Mouse (Mus musculus): Measurements from ENCODE around the gene Fgf9.

Fgf9 gene

DNA sequence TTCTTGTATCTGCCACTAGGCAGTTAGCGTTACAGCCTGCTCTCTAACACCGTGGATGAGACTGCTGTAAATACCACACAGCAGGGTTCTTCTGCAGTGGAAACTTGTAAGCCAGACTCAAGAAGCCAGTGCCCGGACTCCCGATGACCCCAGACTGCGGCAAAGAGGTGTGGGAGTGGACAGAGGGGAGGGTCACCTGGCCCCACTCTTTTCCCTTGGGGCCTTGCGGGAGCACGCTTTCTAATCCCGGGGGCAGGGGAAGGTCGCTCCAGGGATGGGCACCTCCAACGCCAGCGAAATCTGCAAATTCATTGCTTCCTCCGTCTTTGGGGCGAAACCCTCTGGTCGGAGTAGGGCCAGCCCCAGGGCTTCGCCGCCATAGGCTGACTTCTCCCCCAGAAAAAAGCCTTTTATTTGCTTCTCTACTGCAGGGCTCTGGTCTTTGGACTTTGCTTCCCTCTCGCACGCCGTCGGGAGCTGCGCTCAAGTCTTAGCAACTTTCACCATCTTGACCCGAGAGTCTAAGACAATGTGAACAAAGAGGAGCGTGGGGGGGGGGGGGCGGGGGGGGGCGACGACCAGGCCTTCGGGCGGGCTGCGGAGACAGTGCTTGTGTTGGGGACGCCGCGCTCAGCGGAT lies at the start of gene Fgf9:
Gene Fgf9, plus strand, starts transcription at position 67 of the 639 bp plus-strand sequence.
- no peak for DNase-seq

DNA sequence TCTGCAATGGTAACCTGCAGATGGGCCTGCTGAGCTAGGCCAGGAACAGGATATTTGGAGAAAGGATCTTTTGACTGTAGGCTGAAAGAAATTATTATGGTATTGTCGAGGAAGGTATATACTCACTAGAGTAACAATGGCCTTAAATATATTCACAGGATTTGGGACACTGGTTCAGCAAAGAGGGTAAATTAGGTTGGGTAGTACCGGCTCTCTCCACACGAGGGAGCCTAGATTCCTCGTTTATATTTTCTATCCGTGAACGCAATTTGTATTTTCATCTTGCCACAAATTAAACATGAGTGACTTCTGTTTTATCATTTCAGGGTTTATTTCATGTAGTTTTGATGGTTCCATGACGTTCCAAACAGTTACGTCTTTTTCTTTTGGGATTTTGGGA lies 35.8 kb upstream of the Fgf9 start:
- DNase-seq: peak; percentile 34

DNA sequence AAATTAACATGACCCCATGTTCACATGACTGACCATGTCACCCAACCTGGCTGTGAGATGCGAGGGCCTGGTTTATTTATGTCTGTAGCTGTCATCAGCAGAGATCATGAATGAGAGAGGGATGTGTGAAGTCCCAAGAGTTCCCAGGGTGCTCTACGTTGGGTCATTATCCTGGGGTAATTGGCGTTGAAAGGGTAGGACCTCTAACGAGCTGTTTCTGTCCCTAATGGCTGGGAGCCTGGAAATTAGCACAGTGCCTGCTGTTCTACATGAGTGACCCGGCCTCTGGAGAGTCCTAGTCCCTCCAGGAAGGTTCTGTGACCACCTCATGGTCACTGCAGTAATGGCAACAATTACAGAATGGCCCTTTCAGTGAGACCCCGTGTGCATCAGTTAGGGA lies 34.2 kb upstream of the Fgf9 start:
- no peak for DNase-seq

DNA sequence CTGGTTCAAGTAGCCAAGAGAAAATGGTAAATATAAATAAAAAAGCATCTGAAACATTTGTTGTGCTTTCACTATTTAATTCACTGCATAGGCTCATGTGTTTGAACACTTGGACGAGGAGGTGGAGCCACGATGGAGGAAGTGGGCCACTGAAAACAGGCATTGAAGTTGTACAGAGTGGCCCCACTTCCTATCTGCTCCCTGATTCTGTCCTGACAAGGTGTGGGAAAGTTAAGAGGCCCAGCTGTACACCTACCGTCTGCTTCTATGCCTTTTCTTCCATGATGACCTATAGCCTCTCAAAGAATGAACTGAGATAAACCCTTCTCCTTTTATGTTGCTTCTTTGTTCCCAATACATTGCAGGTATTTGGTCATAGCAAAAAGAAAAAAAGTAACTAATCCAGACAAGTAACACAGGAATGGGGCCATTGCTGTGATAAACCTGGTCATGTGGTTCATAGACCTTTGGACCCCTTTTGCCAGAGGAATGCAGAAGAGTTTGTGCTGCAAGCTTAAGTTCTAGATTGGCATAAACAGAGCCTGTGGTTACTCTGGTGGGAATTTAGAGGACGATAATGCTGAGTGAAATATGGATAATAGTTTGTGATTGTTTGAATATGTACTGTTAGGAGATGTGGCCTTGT lies 23.6 kb upstream of the Fgf9 start:
- no peak for DNase-seq

DNA sequence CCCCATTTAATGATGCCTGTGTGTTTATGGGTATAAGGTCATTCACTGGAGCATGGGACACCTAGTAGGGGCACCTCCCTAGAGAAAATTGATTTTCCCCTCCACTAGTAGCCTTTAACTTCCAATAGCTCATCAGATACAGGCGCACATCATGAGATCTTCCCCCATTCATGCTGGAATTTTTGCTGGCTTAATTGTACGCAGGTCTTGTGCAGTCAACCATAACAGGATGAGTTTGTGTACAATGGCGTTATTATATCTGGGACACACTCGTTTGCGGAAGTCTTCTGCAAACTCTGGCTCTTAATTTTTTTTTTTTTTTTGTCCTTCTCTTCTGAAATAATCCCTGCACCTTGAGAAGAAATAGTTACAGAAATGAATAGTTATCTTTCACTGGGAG lies 19.7 kb upstream of the Fgf9 start:
- no peak for DNase-seq

DNA sequence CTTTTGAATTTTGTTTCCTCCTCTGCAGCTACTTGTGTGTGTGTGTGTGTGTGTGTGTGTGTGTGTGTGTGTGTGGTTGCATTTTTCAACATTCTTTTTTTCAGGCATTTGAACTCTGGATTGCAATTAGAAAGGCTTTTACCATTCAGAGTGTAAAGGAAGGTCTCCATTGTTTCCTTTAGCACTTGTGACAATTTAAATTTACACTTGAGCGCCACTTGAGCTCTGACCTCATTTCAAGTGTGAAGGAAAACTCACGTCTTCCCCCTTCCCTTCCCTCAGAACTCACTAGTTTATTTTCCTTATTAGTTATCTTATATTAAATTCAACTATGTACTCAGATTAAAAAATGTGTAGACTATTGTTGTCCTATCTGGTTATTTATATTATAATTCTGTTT lies 2.8 kb upstream of the Fgf9 start:
- DNase-seq: no peak

DNA sequence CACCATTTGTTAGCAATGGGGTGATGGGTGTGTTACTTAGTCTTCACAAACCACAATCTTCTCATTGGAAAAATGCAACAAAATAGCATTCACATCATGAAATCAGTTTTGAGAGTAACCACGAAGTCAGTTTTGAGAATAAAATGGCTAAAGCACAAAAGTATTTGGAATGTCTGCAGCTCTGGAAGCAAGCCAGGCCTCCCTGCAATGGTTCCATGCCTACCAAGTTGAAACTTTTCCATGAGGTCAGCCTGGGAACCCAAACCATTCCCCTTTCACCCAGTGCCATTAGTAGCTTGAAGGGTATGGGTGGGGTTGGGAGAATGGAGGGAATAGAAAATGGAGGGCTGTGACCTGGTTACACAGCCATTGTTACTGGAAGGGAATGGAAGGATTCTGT lies 1.7 kb upstream of the Fgf9 start:
- no peak for DNase-seq

DNA sequence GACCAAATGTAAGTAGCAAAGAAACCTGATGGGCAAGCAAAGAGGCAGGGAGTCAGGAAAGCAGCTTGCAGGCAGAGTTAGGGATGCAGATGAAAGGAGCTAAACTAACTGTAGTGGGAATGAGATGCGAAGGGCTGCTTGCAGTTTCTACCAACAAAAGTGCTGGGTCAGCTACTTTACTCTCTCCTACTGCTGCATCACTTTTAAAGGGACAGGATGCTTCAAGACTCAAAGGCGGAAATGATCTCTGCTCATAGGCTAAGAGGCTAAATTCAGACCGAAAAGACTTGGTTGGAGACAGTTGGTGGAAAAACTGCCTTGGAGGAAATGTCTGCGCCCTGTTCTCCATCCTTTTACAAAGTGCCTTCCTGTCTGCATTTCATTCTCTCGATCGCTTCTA lies 420 bp upstream of the Fgf9 start:
- DNase-seq: no peak

DNA sequence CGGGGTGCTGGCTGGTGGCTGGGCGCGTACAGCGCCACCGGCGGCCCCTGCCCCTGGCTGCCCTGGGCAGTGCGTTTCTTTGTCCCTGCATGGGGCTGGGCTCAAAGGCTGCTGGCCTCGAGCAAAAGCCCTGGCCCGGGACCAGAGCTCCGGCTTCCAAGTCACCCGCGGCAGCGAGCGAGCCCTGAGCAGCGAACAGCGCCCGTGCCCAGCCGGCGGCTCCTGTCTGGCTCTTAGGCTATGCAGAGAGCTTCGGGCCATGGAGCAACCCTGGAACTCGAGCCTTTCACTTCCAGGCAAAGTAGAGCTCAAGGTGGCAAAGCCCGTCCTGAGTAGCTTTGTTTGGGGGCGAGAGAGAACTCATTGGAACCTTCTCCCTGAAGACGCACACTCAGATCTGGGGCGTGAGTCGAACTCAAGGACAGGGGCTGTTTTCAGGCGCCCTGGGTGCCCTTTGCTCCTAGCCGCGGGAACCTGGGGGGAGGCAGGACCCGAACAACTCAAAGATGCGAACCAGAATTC lies 834 bp downstream of the Fgf9 start:
- peak; percentile 15 for DNase-seq

DNA sequence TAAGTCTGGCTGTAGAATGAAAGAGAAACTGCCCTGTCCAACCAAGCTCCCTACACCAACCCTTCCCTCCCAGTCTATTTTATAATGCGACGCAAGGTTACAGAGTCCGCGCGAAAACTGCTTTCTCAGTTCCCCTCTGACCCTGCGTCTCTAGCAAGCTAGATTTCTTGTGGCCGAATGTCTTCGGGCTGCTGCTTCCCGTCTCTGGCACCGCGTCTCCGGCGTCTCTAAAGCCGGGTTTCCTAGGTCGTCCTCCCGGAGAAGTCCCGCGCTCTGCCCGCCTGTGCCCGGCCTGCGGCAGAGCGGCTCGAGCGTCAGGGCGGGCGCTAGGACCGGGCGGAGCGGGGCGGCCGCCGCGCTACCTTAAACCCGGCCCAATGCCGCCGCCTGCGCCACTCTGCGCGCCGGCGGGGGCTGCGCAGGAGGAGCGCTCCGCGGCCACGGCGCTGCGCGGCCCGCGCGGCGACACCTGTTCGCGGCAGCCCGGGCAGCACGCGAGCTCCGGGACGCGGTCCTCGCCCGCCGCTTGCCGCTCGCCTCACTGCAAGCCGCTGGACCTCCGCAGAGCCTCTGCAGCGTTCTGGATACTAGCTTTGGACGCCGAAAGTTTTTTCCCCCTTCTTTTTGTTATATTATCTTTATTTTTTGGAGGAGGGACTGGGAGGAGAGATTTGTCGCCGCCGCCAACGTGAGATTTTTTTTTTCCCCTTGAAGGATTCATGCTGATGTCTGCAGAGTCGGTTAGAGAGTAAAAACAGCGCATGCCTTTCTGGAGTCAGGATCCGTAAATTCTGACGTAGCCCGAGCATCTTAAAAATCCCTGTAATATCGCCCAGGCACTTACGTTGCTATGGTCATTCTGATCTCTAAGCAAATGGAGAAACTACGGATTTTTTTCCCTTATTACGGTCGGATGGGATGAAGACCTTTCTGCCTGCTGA lies 1.8 kb downstream of the Fgf9 start:
- peak; percentile 69 for DNase-seq

DNA sequence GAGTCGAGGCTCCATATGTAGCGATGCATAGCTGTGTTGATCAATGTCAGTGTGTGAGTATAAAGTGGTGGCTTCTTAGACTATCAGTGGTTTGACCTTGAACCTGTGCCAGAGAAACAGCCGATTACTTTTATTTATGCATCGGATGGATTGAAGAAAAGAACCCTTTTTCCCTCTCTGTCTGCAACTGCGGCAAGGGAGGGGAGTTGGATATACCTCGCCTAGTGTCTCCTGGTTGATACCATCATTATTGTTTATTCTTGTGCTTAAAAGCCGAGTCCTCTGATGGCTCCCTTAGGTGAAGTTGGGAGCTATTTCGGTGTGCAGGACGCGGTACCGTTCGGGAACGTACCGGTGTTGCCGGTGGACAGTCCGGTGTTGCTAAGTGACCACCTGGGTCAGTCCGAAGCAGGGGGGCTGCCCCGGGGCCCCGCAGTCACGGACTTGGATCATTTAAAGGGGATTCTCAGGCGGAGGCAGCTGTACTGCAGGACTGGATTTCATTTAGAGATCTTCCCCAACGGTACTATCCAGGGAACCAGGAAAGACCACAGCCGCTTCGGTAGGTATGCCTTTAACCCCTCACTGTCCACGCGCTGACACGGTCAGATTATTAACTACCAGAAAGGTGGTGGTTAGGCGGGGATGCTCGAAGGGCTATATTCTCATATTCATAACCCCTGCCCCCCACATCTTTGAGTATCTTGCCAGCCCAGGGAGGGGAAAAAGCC lies 2.6 kb downstream of the Fgf9 start:
- DNase-seq: no peak

DNA sequence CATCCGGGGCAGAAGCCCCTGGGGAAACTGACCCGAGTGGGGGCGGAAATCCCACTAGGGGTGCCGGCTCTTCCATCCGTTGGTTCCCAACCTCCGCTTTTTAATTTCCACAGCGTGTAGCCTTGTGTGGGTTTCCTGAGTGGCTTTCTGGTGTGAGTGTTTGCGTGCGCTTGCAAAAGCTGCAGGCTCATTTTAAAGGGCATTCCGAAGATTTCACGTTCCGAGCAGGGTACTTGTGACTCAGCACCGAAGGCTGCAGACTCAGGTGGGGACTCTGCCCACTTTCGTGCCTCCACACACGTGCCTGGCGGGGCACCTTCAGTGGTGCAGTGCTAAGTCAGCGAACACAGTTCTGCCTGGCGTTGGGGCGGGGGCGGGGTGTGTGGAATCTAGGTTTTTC lies 3.6 kb downstream of the Fgf9 start:
- DNase-seq: peak; percentile 7

DNA sequence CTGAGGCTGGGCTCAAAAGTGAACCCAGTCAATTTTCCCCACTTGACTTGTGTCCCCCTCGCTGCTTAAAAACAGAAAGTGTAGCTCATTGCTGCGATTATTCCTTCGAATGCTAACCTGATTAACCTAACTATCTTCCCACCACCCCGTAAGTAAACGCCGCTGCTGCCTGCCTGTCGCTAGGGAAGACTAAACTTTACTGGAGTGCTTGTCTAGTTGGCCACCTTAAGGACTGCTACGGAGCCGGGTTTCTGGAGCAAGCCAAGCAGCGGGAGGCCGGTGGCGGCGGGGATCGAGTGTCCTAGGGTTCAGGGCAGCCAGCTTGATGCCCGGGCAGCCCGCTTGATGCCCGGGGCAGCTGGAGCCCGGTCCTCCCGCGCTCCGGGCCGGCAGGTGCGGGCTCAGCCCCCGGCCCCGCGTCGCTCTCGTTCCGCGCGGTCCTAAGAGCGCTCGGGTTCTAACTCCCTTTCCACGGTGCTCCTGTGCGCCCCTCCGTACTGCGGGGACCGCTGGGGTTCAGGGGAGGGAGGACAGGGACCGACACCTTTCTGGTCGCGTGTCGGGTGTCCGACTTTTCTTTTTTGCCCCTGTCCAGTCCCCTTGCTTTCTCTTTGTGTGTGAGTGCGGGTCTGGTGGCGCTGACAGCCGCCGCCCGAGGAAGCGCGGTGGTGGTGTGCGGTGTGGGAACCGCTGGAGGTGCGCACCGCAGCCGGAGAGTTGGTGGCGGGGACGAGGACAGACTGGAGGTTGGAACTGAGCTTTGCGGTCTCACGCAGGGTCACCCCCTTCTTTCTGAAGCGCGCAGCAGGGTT lies 4.5 kb downstream of the Fgf9 start:
- DNase-seq: peak; percentile 11

DNA sequence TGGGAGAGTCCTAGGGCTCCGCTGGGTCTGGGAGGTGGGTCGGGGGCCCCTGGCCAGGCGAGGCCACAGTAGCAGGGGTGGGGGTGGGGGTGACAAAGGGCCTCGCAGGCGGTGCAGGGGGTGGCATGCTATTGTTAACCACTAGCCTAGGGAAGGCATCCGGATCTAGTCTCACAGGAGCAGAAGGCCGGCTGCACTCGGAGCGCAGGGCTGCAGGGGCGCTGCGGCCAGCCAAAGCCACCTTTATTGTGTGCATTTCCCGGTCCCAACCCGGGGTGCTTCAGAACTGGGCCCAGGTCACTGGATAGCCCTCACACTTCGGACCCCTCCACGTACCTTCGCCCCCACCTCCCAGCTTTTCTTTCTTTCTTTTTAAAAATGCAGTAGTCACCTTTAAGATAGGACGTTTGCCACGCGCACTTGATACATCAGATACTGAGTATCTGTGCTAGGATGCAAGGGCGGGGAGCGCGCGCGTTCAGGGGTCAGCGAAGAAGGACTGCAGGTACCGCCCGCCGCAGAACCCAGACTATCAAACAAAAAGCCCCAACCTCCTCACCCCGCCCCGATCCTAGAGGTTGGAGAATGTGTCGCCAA lies 5.2 kb downstream of the Fgf9 start:
- no peak for DNase-seq

DNA sequence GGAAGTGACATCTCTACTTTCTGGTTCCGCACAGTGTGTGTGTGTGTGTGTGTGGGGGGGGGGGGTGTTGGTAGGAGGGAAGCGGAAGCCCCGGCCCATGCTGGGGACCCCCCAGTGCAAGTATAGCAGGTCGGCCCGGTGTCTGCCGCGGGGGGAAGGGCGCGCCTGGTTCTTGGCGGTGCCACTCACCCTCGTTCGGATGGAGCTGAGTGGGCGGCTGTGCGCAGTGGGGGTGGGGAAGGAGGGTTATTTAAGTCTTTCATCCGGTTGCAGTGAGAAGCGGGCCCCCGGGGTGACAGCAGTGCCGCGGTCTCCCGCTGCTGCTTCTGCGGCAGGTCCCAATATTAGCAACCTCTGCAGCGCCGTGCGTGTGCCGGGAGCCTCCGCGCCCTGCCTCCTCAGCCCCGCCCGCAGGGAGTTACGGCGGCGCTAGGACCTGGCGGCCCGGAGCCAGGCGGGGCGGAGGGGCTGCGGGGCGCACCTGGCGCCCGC lies 5.7 kb downstream of the Fgf9 start:
- peak; percentile 50 for DNase-seq

DNA sequence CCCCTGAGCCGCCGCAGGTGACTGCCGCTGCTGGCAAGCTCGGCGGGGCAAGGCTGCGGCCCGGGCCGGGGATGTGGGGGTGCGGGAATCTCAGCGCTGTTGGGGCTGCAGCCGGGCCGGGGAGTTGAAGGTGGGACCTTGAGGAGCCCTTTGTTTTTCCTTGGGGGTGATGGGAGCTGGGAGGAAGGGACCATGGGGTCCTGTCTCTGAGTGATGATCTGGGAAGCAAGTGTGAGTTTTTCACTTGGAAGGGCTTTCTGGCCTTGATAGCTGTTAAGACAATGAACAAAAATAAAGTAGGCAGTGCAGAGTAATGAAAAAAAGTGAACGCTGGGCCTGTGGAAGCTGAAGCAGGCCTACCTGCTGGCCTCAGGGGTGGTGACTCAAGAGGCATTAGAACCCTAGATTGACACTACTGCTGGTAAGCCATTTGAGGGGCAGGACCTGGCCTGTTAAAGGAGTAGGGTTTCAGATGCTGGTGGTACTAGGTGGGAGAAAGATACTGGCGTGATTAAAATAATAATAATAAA lies 6.4 kb downstream of the Fgf9 start:
- DNase-seq: no peak

DNA sequence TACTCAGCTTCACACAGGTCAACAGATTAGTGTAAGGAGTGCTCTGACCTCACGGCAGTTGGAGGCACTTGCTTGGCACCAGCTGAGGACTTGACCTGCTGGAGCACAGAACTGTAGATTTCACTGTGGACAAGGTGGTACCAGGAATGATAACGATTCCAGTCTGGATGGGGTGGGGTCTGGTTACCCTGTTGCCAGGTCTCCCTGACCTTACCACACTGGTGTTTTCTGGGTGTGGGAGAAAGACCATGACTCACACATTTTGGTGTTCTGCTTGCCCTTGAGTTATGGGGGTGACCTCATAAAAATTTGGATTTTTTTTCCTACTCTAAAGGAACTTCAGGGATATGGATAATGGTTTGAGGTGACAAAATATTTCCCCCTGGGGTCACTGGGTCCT lies 9.1 kb downstream of the Fgf9 start:
- DNase-seq: no peak

DNA sequence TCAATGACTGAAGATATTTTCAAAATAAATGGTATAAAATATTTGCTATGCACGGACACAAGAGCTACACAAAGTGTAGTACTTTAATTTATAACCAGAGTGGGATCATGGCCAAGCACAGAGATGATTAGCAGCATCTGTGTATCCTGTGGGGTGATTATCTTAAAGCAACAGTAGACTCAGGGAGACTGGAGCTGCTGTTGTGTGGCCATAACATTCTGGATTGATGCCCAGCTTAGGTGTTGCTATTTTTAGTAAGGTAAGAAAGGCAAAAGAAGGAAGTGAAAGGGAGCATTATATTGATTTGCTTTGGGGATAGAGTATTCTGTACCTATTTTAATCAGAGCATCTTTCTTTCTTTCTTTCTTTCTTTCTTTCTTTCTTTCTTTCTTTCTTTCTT lies 11.6 kb downstream of the Fgf9 start:
- no peak for DNase-seq

DNA sequence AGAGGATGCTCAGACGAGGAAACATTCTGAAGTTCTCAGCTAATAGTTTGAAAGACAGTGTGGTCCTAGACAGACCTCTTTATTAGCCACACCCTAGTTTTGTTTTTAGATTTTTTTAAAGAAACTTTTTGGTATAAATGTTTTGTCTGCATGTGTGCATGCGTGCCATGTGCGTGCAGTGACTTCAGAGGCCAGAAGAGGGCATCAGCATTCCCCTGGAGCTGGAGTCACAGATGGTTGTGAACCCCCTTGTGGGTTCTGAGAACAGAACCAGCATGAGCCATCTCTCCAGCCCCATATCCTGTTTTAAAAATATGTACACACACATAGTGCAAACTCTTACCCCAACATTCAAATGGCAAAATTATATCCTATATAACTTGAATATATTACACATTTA lies 13.9 kb downstream of the Fgf9 start:
- no peak for DNase-seq

DNA sequence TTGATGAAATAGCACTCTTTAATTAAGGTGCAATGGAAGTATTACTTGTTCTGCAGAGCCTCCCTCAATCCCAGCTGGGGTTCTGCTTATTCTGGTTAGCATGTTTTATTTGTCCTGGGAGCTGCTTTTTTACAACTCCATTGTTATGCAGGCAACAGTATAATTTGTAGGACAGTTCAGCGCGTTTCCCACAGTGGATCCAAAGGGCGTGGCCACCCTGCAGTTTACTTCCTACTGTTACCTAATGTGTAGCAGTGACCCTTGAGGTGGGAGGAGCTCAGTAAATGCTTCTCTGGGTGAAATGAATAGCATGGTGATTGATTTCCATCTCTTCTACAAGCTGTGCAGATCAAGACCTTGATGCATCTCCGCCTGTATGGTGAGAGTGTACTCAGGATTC lies 17.0 kb downstream of the Fgf9 start:
- DNase-seq: no peak

DNA sequence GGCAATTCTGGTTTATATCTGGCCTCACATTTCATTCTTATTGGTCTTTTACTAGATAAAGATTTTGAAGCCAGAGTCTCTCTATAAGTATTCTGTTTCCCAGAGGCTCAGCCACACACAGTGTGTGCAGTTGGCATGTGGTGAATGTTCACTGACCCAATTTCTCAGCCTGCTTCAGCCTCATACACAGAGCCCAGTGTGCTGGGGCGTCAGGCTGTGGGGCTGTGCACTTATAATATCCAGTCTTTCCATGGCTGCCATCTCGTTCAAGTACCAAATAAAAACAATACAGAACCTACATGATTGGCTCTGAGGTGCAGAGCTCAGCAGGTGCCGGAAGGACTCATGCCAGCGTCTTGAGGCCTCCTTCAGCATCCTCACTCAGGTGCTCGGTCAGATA lies 19.1 kb downstream of the Fgf9 start:
- no peak for DNase-seq
